Mouse (Mus musculus) CH12.LX (cell line): ENCODE data around the gene Sem1. TPM values are rescaled to one million over a fixed set of nuclear protein-coding genes. Genes with fewer than 3 reads are reported as not detected.

Experiments used
- DNase-seq: peaks from one replicate; pipeline ENCODE4 v3.0.0-alpha.2; 2013; ENCODE audit errors: extremely low read depth
- H3K27ac ChIP-seq: 2 replicates; pipeline ENCODE4 v1.5.1; 2012; ENCODE audit warnings: low read depth, mild to moderate bottlenecking, control low read depth, moderate library complexity; ENCODE audit not compliant: insufficient read depth
- H3K27me3 ChIP-seq: replicated peaks from 2 replicates; pipeline ENCODE3; 2012; ENCODE audit warnings: inconsistent platforms
- H3K36me3 ChIP-seq, 2 experiments: replicated peaks in 1 of 2; 2 replicates each; pipeline versions ENCODE3 to v1.6.1; 2012; ENCODE audit warnings: inconsistent platforms in 1 of 2, low read length in 1 of 2, mild to moderate bottlenecking in 1 of 2, mixed read lengths in 1 of 2, moderate library complexity in 1 of 2; ENCODE audit not compliant: control insufficient read depth in 1 of 2, insufficient read depth in 1 of 2
- H3K4me1 ChIP-seq, 2 experiments: 2 replicates each; pipeline ENCODE4 v1.6.1; 2012; ENCODE audit warnings: inconsistent platforms in 1 of 2, moderate library complexity in 1 of 2; ENCODE audit not compliant: insufficient read depth in 2 of 2, control insufficient read depth in 1 of 2
- H3K4me2 ChIP-seq: 2 replicates; pipeline ENCODE4 v1.6.1; 2012; ENCODE audit warnings: low read depth, mild to moderate bottlenecking, control low read depth; ENCODE audit not compliant: poor library complexity, insufficient read depth, severe bottlenecking
- H3K4me3 ChIP-seq, 3 experiments: fragments of 150-350 bp in 1 of 3; sonication (generic) in 1 of 3; replicated peaks in 1 of 3; 2 replicates each; pipeline versions ENCODE3 to v1.5.1; 2011 to 2012; ENCODE audit warnings: low read depth in 2 of 3, low read length in 2 of 3, mild to moderate bottlenecking in 2 of 3, moderate library complexity in 2 of 3, control low read depth in 1 of 3, improper control_type of control experiment in 1 of 3, inconsistent platforms in 1 of 3, mixed read lengths in 1 of 3; ENCODE audit not compliant: poor library complexity in 1 of 3
- H3K79me2 ChIP-seq: replicated peaks from 2 replicates; pipeline ENCODE4 v1.6.1; 2012; ENCODE audit warnings: mild to moderate bottlenecking, moderate library complexity; ENCODE audit not compliant: control insufficient read depth, poor library complexity, insufficient read depth, severe bottlenecking; ENCODE audit errors: extremely low read depth
- H3K9ac ChIP-seq: 2 replicates; pipeline ENCODE4 v1.6.1; 2012; ENCODE audit warnings: low read depth, mild to moderate bottlenecking, control low read depth, moderate library complexity; ENCODE audit not compliant: insufficient read depth
- H3K9me3 ChIP-seq: replicated peaks from 2 replicates; pipeline ENCODE3; 2012; ENCODE audit warnings: low read length, inconsistent platforms, mixed read lengths
- BHLHE40 ChIP-seq: IDR thresholded peaks from 2 replicates; pipeline ENCODE4 v1.6.1; 2011; ENCODE audit warnings: mild to moderate bottlenecking, low read depth, low read length, improper control_type of control experiment
- CTCF ChIP-seq, 2 experiments: IDR thresholded peaks in 1 of 2; conservative IDR thresholded peaks in 1 of 2; 2 replicates each; pipeline ENCODE4 v1.5.1; 2011 to 2012; ENCODE audit warnings: low read depth in 2 of 2, low read length in 2 of 2, improper control_type of control experiment in 1 of 2, inconsistent platforms in 1 of 2, mild to moderate bottlenecking in 1 of 2, moderate library complexity in 1 of 2
- ELF1 ChIP-seq: IDR thresholded peaks from 2 replicates; pipeline ENCODE4 v1.6.1; 2014; ENCODE audit warnings: low read depth, mild to moderate bottlenecking, inconsistent platforms, low read length, improper control_type of control experiment
- EP300 ChIP-seq: IDR thresholded peaks from 2 replicates; pipeline ENCODE4 v1.6.1; 2011; ENCODE audit warnings: low read length, improper control_type of control experiment
- GABPA ChIP-seq: IDR thresholded peaks from 2 replicates; pipeline ENCODE4 v1.6.1; 2012; ENCODE audit warnings: low read depth, low read length, improper control_type of control experiment, inconsistent platforms; ENCODE audit not compliant: insufficient replicate concordance
- JUN ChIP-seq: IDR thresholded peaks from 2 replicates; pipeline ENCODE4 v1.6.1; 2011; ENCODE audit warnings: low read depth, mild to moderate bottlenecking, low read length, improper control_type of control experiment, moderate library complexity; ENCODE audit not compliant: insufficient read depth
- JUND ChIP-seq: conservative IDR thresholded peaks from 2 replicates; pipeline ENCODE4 v1.6.1; 2011; ENCODE audit warnings: low read depth, low read length, improper control_type of control experiment
- MAFK ChIP-seq: IDR thresholded peaks from 2 replicates; pipeline ENCODE4 v1.6.1; 2011; ENCODE audit warnings: low read length, improper control_type of control experiment; ENCODE audit not compliant: insufficient replicate concordance
- MAX ChIP-seq: IDR thresholded peaks from 2 replicates; pipeline ENCODE4 v1.6.1; 2011; ENCODE audit warnings: low read length, improper control_type of control experiment
- MAZ ChIP-seq: IDR thresholded peaks from 2 replicates; pipeline ENCODE4 v1.6.1; 2012; ENCODE audit warnings: low read depth, mild to moderate bottlenecking, inconsistent platforms, low read length, improper control_type of control experiment, moderate library complexity
- MEF2A ChIP-seq: IDR thresholded peaks from 2 replicates; pipeline ENCODE4 v1.6.1; 2014; ENCODE audit warnings: low read depth, mild to moderate bottlenecking, inconsistent platforms, low read length, improper control_type of control experiment, borderline replicate concordance
- MXI1 ChIP-seq: IDR thresholded peaks from 2 replicates; pipeline ENCODE4 v1.6.1; 2011; ENCODE audit warnings: mild to moderate bottlenecking, low read depth, low read length, improper control_type of control experiment
- NELFE ChIP-seq: IDR thresholded peaks from 2 replicates; pipeline ENCODE4 v1.6.1; 2011; ENCODE audit warnings: low read depth, low read length, improper control_type of control experiment
- NRF1 ChIP-seq: IDR thresholded peaks from 2 replicates; pipeline ENCODE4 v1.6.1; 2014; ENCODE audit warnings: low read depth, mild to moderate bottlenecking, inconsistent platforms, low read length, improper control_type of control experiment, moderate library complexity
- POLR2AphosphoS2 ChIP-seq: IDR thresholded peaks from 2 replicates; pipeline ENCODE4 v1.6.1; 2011; ENCODE audit warnings: low read depth, low read length, improper control_type of control experiment
- RAD21 ChIP-seq: IDR thresholded peaks from 2 replicates; pipeline ENCODE4 v1.6.1; 2011; ENCODE audit warnings: low read depth, mild to moderate bottlenecking, low read length, improper control_type of control experiment, moderate library complexity
- TBP ChIP-seq: conservative IDR thresholded peaks from 2 replicates; pipeline ENCODE4 v1.6.1; 2011; ENCODE audit warnings: low read depth, low read length, improper control_type of control experiment
- UBTF ChIP-seq: IDR thresholded peaks from 2 replicates; pipeline ENCODE4 v1.6.1; 2012; ENCODE audit warnings: low read depth, mild to moderate bottlenecking, inconsistent platforms, low read length, improper control_type of control experiment, moderate library complexity
- USF1 ChIP-seq: IDR thresholded peaks from 2 replicates; pipeline ENCODE4 v1.6.1; 2014; ENCODE audit warnings: low read depth, mild to moderate bottlenecking, inconsistent platforms, low read length, improper control_type of control experiment
- USF2 ChIP-seq: conservative IDR thresholded peaks from 2 replicates; pipeline ENCODE4 v1.6.1; 2011; ENCODE audit warnings: low read depth, low read length, improper control_type of control experiment
- ZKSCAN1 ChIP-seq: IDR thresholded peaks from 2 replicates; pipeline ENCODE4 v1.6.1; 2012; ENCODE audit warnings: low read depth, inconsistent platforms, low read length, improper control_type of control experiment, borderline replicate concordance
- dilution Hi-C: fragments of 300-500 bp; cut with MboI; formaldehyde crosslinking; loops from 2 replicates; pipeline ENCODE4 v1.14.3; 2020; ENCODE audit warnings: low sequenced_read_pairs; ENCODE audit not compliant: extremely low pct_unique_long_range_greater_than_20kb, extremely low pct_ligation_motif_present
- in situ Hi-C: fragments of 300-500 bp; cut with MboI; formaldehyde crosslinking; loops from 3 replicates; pipeline ENCODE4 v1.14.3; 2019; ENCODE audit warnings: low sequenced_read_pairs, low pct_ligation_motif_present, low pct_unique_long_range_greater_than_20kb, mixed read lengths
- polyA plus RNA-seq: library from polyadenylated mRNA; unstranded; fragments of >175 nt; gene quantifications from 2 replicates; pipeline ENCODE4 v1.2.1, GENCODE M21; 2012; ENCODE audit warnings: low read depth; ENCODE audit not compliant: insufficient read length
- total RNA-seq, 2 experiments: library from RNA; depleted of rRNA; stranded (reverse); fragments of 300-350 nt in 1 of 2; fragments of >200 nt in 1 of 2; gene quantifications; 2 replicates each; pipeline ENCODE4 v1.2.3; 2012 to 2014

Sem1 gene
- total and polyA plus RNA-seq, 3 experiments: 149 to 195 (median 163) TPM

DNA sequence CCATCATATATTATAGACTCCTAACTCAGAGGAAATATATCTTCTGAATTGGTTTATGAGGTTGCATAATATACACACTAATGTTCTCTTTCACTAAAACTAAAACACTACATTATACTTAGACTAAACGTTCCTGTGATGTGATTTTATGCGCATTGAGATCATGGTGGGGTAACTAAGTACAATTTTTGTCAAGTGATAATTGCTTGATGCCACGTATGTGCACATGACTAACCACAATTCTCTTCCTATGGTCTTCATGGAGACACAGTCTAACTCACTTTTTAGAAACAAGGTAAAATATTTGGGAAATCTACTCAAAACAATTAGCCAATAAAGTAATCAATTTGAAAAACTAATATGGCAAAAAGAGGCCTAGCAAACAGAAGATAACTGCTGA is 1.2 kb downstream of the Sem1 start:
- peak; percentile 11 for DNase-seq
- TF ChIP-seq JUN (no peak), ELF1 (no peak), RAD21 (no peak), TBP (no peak), NELFE (no peak), POLR2AphosphoS2 (no peak), MAFK (no peak)
- TF ChIP-seq, all 38 proteins: peak for 0
- Histone ChIP-seq H3K4me2 (peak overlapping the region; percentile 94; the same call in 1 of the 2 replicates), H3K36me3 (peaks cover 3 to 13% of the 10 kb centered on the region in 2 experiments), H3K9ac (peak overlapping the region; percentile 90), H3K4me3 (peak overlapping the region; percentile 83 to 98 (median 97)), H3K79me2 (peaks cover 46% of the 10 kb centered on the region), H3K9me3 (no peaks in the 10 kb centered on the region), H3K27me3 (no peaks in the 10 kb centered on the region), H3K27ac (no peak overlapping the region), H3K4me1 (peaks cover 0 to 28% of the 10 kb centered on the region in 2 experiments; a peak in 2 of 4 replicates)
- in situ Hi-C loops (no loop called here), dilution Hi-C loops (no loop called here)

DNA sequence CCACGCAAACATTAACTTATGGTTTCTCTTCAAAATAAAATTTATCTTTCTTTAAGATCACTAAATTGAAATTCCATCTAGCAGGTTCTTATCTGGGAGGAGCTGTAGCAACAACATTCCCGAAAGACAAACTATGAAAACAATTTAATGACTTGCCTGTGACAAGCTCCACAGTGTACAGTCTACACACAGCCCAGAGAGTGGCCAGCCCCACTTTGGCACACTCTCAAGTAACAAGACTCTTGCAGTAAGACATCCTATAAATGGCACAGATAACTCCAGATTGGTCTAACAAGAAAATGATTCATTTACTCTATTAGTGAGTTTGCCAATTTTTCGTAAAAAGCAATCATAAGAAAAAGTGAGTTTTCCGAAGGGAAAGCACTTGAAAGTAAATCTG is 2.7 kb downstream of the Sem1 start:
- TF ChIP-seq CTCF (conservative IDR thresholded peaks at IDR 0.05 in 1 of 2, IDR thresholded peaks at IDR 0.05 in 1 of 2; ENCODE audit: low read depth in 2 of 2, low read length in 2 of 2) (no peak), MXI1 (no peak), JUND (no peak), UBTF (no peak), USF1 (no peak), GABPA (no peak), ZKSCAN1 (no peak), NRF1 (no peak), MAFK (no peak), USF2 (no peak), JUN (no peak), MAX (no peak), ELF1 (no peak), MAZ (no peak), MEF2A (no peak), BHLHE40 (no peak), EP300 (no peak)
- Histone ChIP-seq H3K4me3 (no peak overlapping the region), H3K4me1 (peaks cover 0 to 23% of the 10 kb centered on the region in 2 experiments; a peak in 2 of 4 replicates), H3K9me3 (no peaks in the 10 kb centered on the region), H3K27me3 (no peaks in the 10 kb centered on the region), H3K9ac (no peak overlapping the region), H3K27ac (no peak overlapping the region), H3K36me3 (peaks cover 3 to 19% of the 10 kb centered on the region in 2 experiments), H3K79me2 (peaks cover 55% of the 10 kb centered on the region), H3K4me2 (no peak overlapping the region)
- dilution Hi-C loops: no loop called here
- DNase-seq: no peak
- in situ Hi-C loops: no loop called here
